ENCODE assay signal across 32 mouse cellular contexts in the genomic region with DNA sequence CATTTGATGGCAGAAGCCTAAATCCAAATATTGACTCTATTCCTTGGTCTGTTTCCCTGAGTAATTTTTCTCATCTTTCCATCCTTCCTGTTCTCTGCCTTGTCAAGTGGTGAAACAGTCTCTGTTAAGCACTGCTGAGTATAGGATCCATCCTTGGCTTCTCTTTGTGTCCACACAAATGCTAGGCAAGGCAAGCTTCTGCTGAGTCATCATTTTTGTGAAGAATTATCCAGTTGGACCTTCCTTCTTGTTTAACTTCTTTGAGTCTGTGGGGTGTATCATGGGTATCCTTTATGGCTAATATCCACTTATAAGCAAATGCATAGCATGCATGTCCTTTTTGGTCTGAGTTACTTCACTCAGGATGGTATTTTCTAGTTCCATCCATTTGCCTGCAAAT.
"Had no signal": no experiment of that assay in that cellular context is flagged by ENCODE, and none has a peak within 500 bp of the region (broad histone marks: within the 10 kb centered on the region; RNA-seq: fewer than 3 reads in every experiment).

No protein-coding gene starts in this region.

- H3K9ac ChIP-seq: limb, embryonic 12.5 days; limb, embryonic 13.5 days; limb, embryonic 15.5 days; liver, embryonic 12.5 days; liver, embryonic 13.5 days; liver, embryonic 14.5 days; liver, embryonic 15.5 days; liver, postnatal 0 days; lung, embryonic 14.5 days; lung, embryonic 15.5 days; midbrain, embryonic 12.5 days; midbrain, embryonic 13.5 days; midbrain, embryonic 15.5 days; neural tube, embryonic 12.5 days had no signal

- H3K27ac ChIP-seq: limb, embryonic 10.5 days; limb, embryonic 12.5 days; limb, embryonic 13.5 days; limb, embryonic 15.5 days; liver, embryonic 12.5 days; liver, embryonic 13.5 days; liver, embryonic 14.5 days; liver, embryonic 15.5 days; lung, embryonic 15.5 days; macrophage; midbrain, embryonic 10.5 days; midbrain, embryonic 12.5 days; midbrain, embryonic 13.5 days; midbrain, embryonic 15.5 days; neural tube, embryonic 12.5 days had no signal

- H3K27me3 ChIP-seq: limb, embryonic 12.5 days; limb, embryonic 13.5 days; limb, embryonic 15.5 days; liver, embryonic 12.5 days; liver, embryonic 13.5 days; liver, embryonic 15.5 days; lung, embryonic 15.5 days; megakaryocyte, embryonic 14.5 days; midbrain, embryonic 12.5 days; midbrain, embryonic 13.5 days; midbrain, embryonic 15.5 days; neural tube, embryonic 12.5 days had no signal

- H3K36me3 ChIP-seq: limb, embryonic 10.5 days; limb, embryonic 12.5 days; limb, embryonic 13.5 days; limb, embryonic 15.5 days; liver, embryonic 12.5 days; liver, embryonic 13.5 days; liver, embryonic 15.5 days; lung, embryonic 15.5 days; midbrain, embryonic 10.5 days; midbrain, embryonic 12.5 days; midbrain, embryonic 13.5 days; midbrain, embryonic 15.5 days; neural tube, embryonic 12.5 days had no signal

- H3K4me2 ChIP-seq: limb, embryonic 12.5 days; limb, embryonic 13.5 days; limb, embryonic 15.5 days; liver, embryonic 11.5 days; liver, embryonic 12.5 days; liver, embryonic 13.5 days; liver, embryonic 15.5 days; lung, embryonic 14.5 days; lung, embryonic 15.5 days; midbrain, embryonic 11.5 days; midbrain, embryonic 12.5 days; midbrain, embryonic 13.5 days; midbrain, embryonic 15.5 days; neural tube, embryonic 12.5 days had no signal

- ATAC-seq: liver, embryonic 12.5 days; liver, postnatal 0 days; lung, postnatal 0 days; midbrain, embryonic 13.5 days; midbrain, embryonic 15.5 days; midbrain, embryonic 16.5 days had no signal

- H3K4me1 ChIP-seq: limb, embryonic 10.5 days; limb, embryonic 12.5 days; limb, embryonic 13.5 days; limb, embryonic 15.5 days; liver, embryonic 12.5 days; liver, embryonic 13.5 days; liver, embryonic 15.5 days; lung, embryonic 15.5 days; megakaryocyte, embryonic 14.5 days; midbrain, embryonic 10.5 days; midbrain, embryonic 12.5 days; midbrain, embryonic 13.5 days; midbrain, embryonic 15.5 days; neural tube, embryonic 12.5 days had no signal

- H3K9me3 ChIP-seq: limb, embryonic 10.5 days; limb, embryonic 12.5 days; limb, embryonic 13.5 days; limb, embryonic 15.5 days; liver, embryonic 12.5 days; liver, embryonic 13.5 days; liver, embryonic 15.5 days; lung, embryonic 15.5 days; megakaryocyte, embryonic 14.5 days; midbrain, embryonic 10.5 days; midbrain, embryonic 12.5 days; midbrain, embryonic 13.5 days; midbrain, embryonic 15.5 days; neural tube, embryonic 12.5 days had no signal

- DNase-seq: left cerebral cortex, postnatal 4 days; liver; liver, embryonic 13.5 days; liver, postnatal 0 days; lung, adult 18-20 months; lung, adult 2 months; lung, embryonic 14.5 days; lung, postnatal 10 days; lung, postnatal 14 days; lung, postnatal 36 days; lung, postnatal 4 days; midbrain, embryonic 14.5 days had no signal

- H3K4me3 ChIP-seq: limb, embryonic 10.5 days; limb, embryonic 12.5 days; limb, embryonic 13.5 days; limb, embryonic 15.5 days; liver, embryonic 12.5 days; liver, embryonic 13.5 days; liver, embryonic 15.5 days; lung, embryonic 15.5 days; megakaryocyte, embryonic 14.5 days; midbrain, embryonic 10.5 days; midbrain, embryonic 12.5 days; midbrain, embryonic 13.5 days; midbrain, embryonic 15.5 days; myocyte; neural tube, embryonic 12.5 days had no signal
